Comparison of ENCODE assay signal across 8 mouse cellular contexts in the genomic region with DNA sequence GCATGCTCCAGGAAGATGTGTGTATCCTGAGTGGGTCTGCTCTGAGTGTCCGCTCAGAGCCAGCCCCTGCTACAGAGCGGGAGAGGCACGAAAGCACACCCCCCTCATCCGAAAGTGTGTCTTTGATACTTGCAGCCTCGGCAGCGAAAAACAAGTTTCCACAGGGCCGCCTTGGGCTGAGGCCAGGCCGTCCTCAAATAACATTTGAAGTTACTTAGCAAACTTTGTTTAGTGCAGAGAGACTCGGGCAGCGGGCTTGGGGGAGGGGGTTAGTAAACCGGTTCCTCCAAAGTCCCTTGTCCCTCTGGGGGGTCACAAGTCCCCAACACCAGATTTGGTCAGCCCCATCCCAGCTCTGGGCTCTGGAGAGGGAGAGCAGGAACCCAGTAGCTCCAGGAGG. TPM values are rescaled to one million over a fixed set of nuclear protein-coding genes. Genes with fewer than 3 reads are reported as not detected.
DNase-seq lines count a peak whose midpoint lies in the region; ATAC-seq and TF ChIP-seq lines count a peak whose summit lies in the region.

No protein-coding gene starts in this region.

- 0 out of 2 replicates have a peak, but pooled peaks cover 10% of the 10 kb centered on the region for H3K4me1 ChIP-seq in midbrain, postnatal 0 days (ENCODE audit: insufficient read depth, low read length)

- no peak overlapping the region for H3K4me2 ChIP-seq in midbrain, postnatal 0 days (ENCODE audit: low read depth, low read length, poor library complexity, severe bottlenecking)

- H3K9me3 ChIP-seq in midbrain, postnatal 0 days (ENCODE audit: low read length): no peaks in the 10 kb centered on the region

- no peak for TF ChIP-seq CTCF in midbrain, postnatal 0 days (IDR thresholded peaks at IDR 0.05)

- H3K27me3 ChIP-seq in midbrain, postnatal 0 days (ENCODE audit: insufficient read depth, low read length): peaks cover 67% of the 10 kb centered on the region

- H3K9ac ChIP-seq in midbrain, postnatal 0 days (replicated peaks; ENCODE audit: low read length, poor library complexity, severe bottlenecking): no peak overlapping the region

- ATAC-seq in midbrain, postnatal 0 days (ENCODE audit: low FRiP score): no peak

- no peaks in the 10 kb centered on the region for H3K36me3 ChIP-seq in midbrain, postnatal 0 days (ENCODE audit: insufficient read depth, low read length)

- WGBS in midbrain, postnatal 0 days: 21% methylated on average over 11 of the region's 11 CpGs

- peak overlapping the region; percentile 47 for H3K27ac ChIP-seq in midbrain, postnatal 0 days (ENCODE audit: low read depth, low read length)

- peak; percentile 14 for DNase-seq in embryo, embryonic 11 days
- no peak for DNase-seq in embryo, embryonic 10.5 days (ENCODE audit: low spot score)
- peak; percentile 51 for DNase-seq in ovary, adult 18-20 months (ENCODE audit: low spot score)
- DNase-seq in ovary, postnatal 10 days (ENCODE audit: low spot score): no peak
- peak; percentile 70 for DNase-seq in heart, postnatal 25 days (ENCODE audit: low spot score)
- peak; percentile 52 for DNase-seq in midbrain, postnatal 0 days (ENCODE audit: low spot score)
- DNase-seq in MN1 (ENCODE audit: low spot score): no peak
- no peak for DNase-seq in frontal cortex, postnatal 25 days (ENCODE audit: low spot score in 2 of 2)

- no peak overlapping the region for H3K4me3 ChIP-seq in midbrain, postnatal 0 days (ENCODE audit: low read depth, low read length)

- intact Hi-C loops in heart, postnatal 25 days (cut with DNase I): no loop called here

RNA-seq across cellular contexts. Expression of a gene that starts 11.2 kb away (rescaled TPM):
- 100 to 1,000 TPM; 287 to 311 TPM for total RNA-seq in heart, postnatal 25 days (2021)
- 40.1 and 62.5 TPM in 2 replicates for total RNA-seq in midbrain, postnatal 0 days (2014; rRNA removed)
- 41.7 and 53.7 TPM in 2 replicates for polyA plus RNA-seq in midbrain, postnatal 0 days (2015; fragmentation: Nextera tagmentation; extraction: Ambion mirVana)

RNA-seq across cellular contexts. Expression of a gene that starts 33.7 kb away (rescaled TPM):
- 10 to 100 TPM in 1 of 2 experiments, 1 to 10 TPM in 1; 9.6 to 10.3 TPM for total RNA-seq in heart, postnatal 25 days (2021)
- 7.6 and 7.7 TPM in 2 replicates for total RNA-seq in midbrain, postnatal 0 days (2014; rRNA removed)
- polyA plus RNA-seq in midbrain, postnatal 0 days (2015; fragmentation: Nextera tagmentation; extraction: Ambion mirVana): 12.6 and 14.5 TPM in 2 replicates

RNA-seq across cellular contexts. Expression of a gene that starts 42.4 kb away (rescaled TPM):
- total RNA-seq in heart, postnatal 25 days (2021): 10 to 100 TPM; 28.9 to 30.0 TPM
- 27.5 and 28.2 TPM in 2 replicates for total RNA-seq in midbrain, postnatal 0 days (2014; rRNA removed)
- polyA plus RNA-seq in midbrain, postnatal 0 days (2015; fragmentation: Nextera tagmentation; extraction: Ambion mirVana): 42.9 and 45.1 TPM in 2 replicates

RNA-seq across cellular contexts. Expression of a gene that starts 51.6 kb away (rescaled TPM):
- total RNA-seq in heart, postnatal 25 days (2021): 10 to 100 TPM; 80.8 to 81.1 TPM
- 43.8 and 57.5 TPM in 2 replicates for total RNA-seq in midbrain, postnatal 0 days (2014; rRNA removed)
- polyA plus RNA-seq in midbrain, postnatal 0 days (2015; fragmentation: Nextera tagmentation; extraction: Ambion mirVana): 83.5 and 88.3 TPM in 2 replicates

RNA-seq across cellular contexts. Expression of a gene that starts 57.8 kb away (rescaled TPM):
- 100 to 1,000 TPM; 365 to 441 TPM for total RNA-seq in heart, postnatal 25 days (2021)
- total RNA-seq in midbrain, postnatal 0 days (2014; rRNA removed): 369 and 436 TPM in 2 replicates
- 444 and 445 TPM in 2 replicates for polyA plus RNA-seq in midbrain, postnatal 0 days (2015; fragmentation: Nextera tagmentation; extraction: Ambion mirVana)

Comparison
In these comparisons a context has a peak if more than half of its experiments do, and no peak if none do; other contexts are left out.
1. DNase-seq: peak in embryo, embryonic 11 days (single experiment), ovary, adult 18-20 months (single experiment), heart, postnatal 25 days (single experiment) and midbrain, postnatal 0 days (single experiment); none in embryo, embryonic 10.5 days (single experiment), ovary, postnatal 10 days (single experiment), MN1 (single experiment) and frontal cortex, postnatal 25 days (0 of 2).